Mouse (Mus musculus) heart, embryonic 11.5 days (tissue): Measurements from ENCODE around the gene Plekha5. TPM values are rescaled to one million over a fixed set of nuclear protein-coding genes. Genes with fewer than 3 reads are reported as not detected.
"Not testable (repeated sequence)": the region's sequence is repeated elsewhere in the genome, so short reads cannot be mapped to it uniquely, and the experiment has no call there.

Experiments used
- ATAC-seq: fragments of 200-750 bp; cut with Nextera tagmentation; replicated peaks from 2 replicates; pipeline ENCODE4 v1.8.0; 2017; ENCODE audit warnings: moderate library complexity; ENCODE audit not compliant: insufficient number of reproducible peaks, low FRiP score, low TSS enrichment
- H3K27ac ChIP-seq: fragments of 300-500 bp; sonication (generic); 2 replicates; pipeline ENCODE4 v1.5.1; 2014; ENCODE audit warnings: mild to moderate bottlenecking, low read depth, low read length
- H3K27me3 ChIP-seq: fragments of 300-500 bp; sonication (generic); 2 replicates; pipeline ENCODE4 v1.6.1; 2014; ENCODE audit warnings: mild to moderate bottlenecking, low read length, mixed read lengths; ENCODE audit not compliant: control insufficient read depth, insufficient read depth
- H3K36me3 ChIP-seq: fragments of 300-500 bp; sonication (generic); 2 replicates; pipeline ENCODE4 v1.6.1; 2014; ENCODE audit warnings: mild to moderate bottlenecking, low read length, moderate library complexity, mixed read lengths; ENCODE audit not compliant: control insufficient read depth, insufficient read depth
- H3K4me1 ChIP-seq: fragments of 300-500 bp; sonication (generic); 2 replicates; pipeline ENCODE4 v1.6.1; 2014; ENCODE audit warnings: low read length; ENCODE audit not compliant: control insufficient read depth, insufficient read depth
- H3K4me2 ChIP-seq: fragments of 300-500 bp; sonication (generic); 2 replicates; pipeline ENCODE4 v1.6.1; 2014; ENCODE audit warnings: mild to moderate bottlenecking, moderate library complexity
- H3K4me3 ChIP-seq: fragments of 300-500 bp; sonication (generic); 2 replicates; pipeline ENCODE4 v1.5.1; 2014; ENCODE audit warnings: low read depth, low read length
- H3K9ac ChIP-seq: fragments of 300-500 bp; sonication (generic); 2 replicates; pipeline ENCODE4 v1.6.1; 2014; ENCODE audit warnings: mild to moderate bottlenecking, low read depth, low read length, moderate library complexity
- H3K9me3 ChIP-seq: fragments of 300-500 bp; sonication (generic); replicated peaks from 2 replicates; pipeline ENCODE4 v1.6.1; 2016; ENCODE audit warnings: low read length; ENCODE audit not compliant: control insufficient read depth
- WGBS: fragments of 180-500 bp; shearing (Covaris S2); extraction: QIAGEN DNeasy Blood & Tissue Kit; methylation state at CpG from one replicate; pipeline ENCODE4 v1.1.7; 2014; ENCODE audit not compliant: insufficient replicate concordance; 5-methylcytosine and 5-hydroxymethylcytosine counted together
- polyA plus RNA-seq: library from polyadenylated mRNA; unstranded; fragments of >200 nt; fragmentation: Nextera tagmentation; extraction: Ambion mirVana; gene quantifications from 2 replicates; pipeline ENCODE4 v1.2.1, GENCODE M21; 2014

The Plekha5 gene
- polyA plus RNA-seq, 1 experiment from 2014 or later: 25.7 TPM

DNA sequence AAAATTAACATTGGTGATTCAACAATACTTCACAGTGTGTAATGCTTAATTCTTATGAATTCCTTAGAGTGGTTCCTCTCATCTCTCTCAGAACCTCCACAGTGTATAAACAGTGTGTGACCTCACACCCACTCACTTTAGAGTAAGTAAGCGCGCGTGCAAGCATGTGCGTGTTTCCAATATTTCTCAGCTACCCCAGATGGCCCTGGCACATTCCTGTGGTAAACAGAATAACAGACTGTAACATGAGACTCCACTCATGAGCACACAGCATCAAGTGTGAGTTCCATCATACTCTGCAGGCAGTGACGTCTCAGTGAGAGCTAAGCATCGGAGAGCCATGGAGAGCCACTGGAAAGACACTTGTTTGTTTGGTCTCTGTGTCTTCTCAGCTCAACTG, 63.6 kb downstream of the Plekha5 start:
- no peaks in the 10 kb centered on the region for H3K36me3 ChIP-seq
- peaks cover 22% of the 10 kb centered on the region for H3K4me1 ChIP-seq
- ATAC-seq: no peak
- 82% methylated on average over 6 of the region's 6 CpGs for WGBS
- H3K9me3 ChIP-seq: no peaks in the 10 kb centered on the region
- no peak overlapping the region for H3K4me3 ChIP-seq
- no peak overlapping the region for H3K9ac ChIP-seq
- no peak overlapping the region for H3K27ac ChIP-seq
- H3K4me2 ChIP-seq: no peak overlapping the region
- no peaks in the 10 kb centered on the region for H3K27me3 ChIP-seq

DNA sequence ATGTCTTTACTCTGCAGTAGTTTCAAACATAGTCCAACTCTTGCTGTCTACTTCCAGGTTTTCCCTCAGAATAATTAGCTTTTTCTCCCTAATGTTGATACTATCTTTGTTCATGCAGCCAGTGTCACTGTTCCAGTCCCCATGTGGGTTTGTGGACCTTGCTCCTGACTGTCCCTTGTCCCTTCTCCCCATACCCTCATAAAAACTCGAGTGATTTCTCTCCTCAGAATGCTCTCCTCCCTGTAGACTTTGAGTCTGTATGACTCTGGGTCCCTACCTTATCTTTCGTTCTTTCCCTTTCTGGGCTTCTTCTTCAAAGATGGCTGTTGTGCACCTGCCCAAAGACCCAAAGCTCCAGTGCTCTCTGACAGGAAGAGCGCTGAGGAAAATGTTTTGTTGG, 64.8 kb downstream of the Plekha5 start:
- Histone ChIP-seq H3K27me3 (no peaks in the 10 kb centered on the region), H3K27ac (no peak overlapping the region), H3K4me3 (no peak overlapping the region), H3K4me2 (no peak overlapping the region), H3K9ac (no peak overlapping the region), H3K36me3 (no peaks in the 10 kb centered on the region), H3K4me1 (peaks cover 17% of the 10 kb centered on the region), H3K9me3 (no peaks in the 10 kb centered on the region)
- 80% methylated on average over 3 of the region's 3 CpGs for WGBS
- no peak for ATAC-seq

DNA sequence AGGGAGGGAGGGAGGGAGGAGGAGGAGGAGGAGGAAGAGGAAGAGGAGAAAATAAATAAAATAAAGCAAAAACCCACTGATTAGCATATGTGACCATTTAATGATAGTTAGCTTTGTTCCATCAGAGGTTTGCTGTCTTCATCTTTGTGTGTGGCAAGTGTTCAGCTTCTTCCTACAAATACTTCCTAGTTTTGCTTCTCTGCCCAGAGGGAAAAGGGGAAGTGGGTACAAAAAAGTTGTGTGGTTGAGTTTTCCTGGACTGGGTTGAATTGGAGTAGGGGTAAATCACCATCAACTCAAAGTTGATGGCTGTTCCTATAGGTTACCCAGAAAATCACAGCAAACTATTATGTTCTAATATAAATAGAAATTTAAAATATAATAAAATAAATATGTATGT, 65.7 kb downstream of the Plekha5 start:
- ATAC-seq: no peak
- Histone ChIP-seq H3K27ac (no peak overlapping the region), H3K36me3 (no peaks in the 10 kb centered on the region), H3K4me3 (no peak overlapping the region), H3K4me2 (no peak overlapping the region), H3K9me3 (no peaks in the 10 kb centered on the region), H3K9ac (no peak overlapping the region), H3K27me3 (no peaks in the 10 kb centered on the region), H3K4me1 (peaks cover 10% of the 10 kb centered on the region; the same call in 1 of the 2 replicates)

DNA sequence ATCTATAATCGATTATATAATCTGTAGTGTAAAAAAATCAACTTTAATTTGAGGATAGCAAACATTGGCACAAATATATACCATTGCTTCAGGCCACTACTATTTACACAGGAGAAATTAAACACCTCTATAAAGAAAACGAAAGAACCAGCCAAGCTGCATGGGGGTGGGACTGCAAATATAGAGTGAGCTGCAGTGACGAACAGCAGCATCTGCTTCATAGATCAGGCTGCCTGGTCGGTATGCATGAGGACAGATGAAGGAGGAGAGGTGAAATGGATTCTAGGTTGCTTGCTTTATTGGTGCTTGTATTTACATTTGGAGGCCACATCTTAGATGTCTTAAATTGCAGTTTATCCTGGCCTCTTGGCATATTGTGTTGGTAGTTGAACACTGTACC, 66.4 kb downstream of the Plekha5 start:
- peaks cover 10% of the 10 kb centered on the region; the same call in 1 of the 2 replicates for H3K4me1 ChIP-seq
- H3K27me3 ChIP-seq: no peaks in the 10 kb centered on the region
- H3K27ac ChIP-seq: no peak overlapping the region
- 78% methylated on average over 4 of the region's 4 CpGs for WGBS
- H3K36me3 ChIP-seq: no peaks in the 10 kb centered on the region
- no peak overlapping the region for H3K9ac ChIP-seq
- H3K9me3 ChIP-seq: no peaks in the 10 kb centered on the region
- H3K4me2 ChIP-seq: no peak overlapping the region
- no peak for ATAC-seq
- no peak overlapping the region for H3K4me3 ChIP-seq

DNA sequence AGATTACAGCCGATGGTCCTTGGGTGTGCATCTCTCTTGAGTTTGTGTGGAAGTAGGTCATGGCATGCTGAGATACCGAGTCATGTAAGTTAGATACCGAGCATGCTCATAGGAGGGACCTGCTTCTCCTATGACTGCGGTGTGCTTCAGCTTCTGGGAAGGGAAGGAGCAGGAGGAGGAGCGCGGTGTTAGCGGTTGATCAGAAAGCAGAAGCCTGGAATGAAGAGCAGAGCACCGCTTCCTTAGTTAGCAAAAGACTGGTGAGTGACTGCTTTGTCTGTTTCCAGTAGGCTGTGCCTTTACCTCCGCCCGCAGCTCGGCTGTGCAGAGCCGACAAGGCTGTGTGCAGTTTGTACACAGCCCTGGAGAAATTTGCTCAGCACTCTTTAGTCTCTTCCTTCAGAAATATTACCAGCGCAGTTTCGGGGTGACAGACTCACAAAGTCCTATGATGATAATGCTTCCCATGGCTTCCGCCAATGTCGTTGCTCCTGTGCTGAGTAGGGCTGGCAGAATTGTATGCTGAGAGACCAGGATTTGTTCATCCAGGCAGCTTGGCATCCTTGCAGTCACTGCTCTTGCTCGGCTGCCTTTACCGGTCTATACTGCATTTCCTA, 67.2 kb downstream of the Plekha5 start:
- 78% methylated on average over 18 of the region's 18 CpGs for WGBS
- H3K4me2 ChIP-seq: peak overlapping the region; percentile 6

DNA sequence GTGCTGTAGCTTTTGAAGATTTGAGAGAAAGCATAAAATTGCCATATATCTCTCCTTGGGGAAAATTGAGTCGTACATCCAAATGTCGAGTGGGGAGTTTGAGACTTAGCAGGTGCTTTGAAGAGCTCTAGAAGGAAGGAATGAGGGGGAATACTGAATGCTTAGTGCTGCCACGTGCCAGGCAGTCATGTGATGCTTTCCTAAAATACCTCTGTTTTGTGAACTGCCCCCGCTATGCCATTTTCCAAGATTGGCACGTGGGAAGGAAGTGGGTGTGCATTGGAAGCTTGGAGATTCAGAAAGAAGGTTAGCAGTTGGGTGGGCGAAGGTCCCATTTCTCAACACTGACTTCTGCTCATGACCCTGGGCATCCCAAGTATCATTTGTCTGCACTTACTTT, 68.2 kb downstream of the Plekha5 start:
- Histone ChIP-seq H3K27ac (no peak overlapping the region), H3K9ac (no peak overlapping the region), H3K36me3 (no peaks in the 10 kb centered on the region), H3K27me3 (no peaks in the 10 kb centered on the region), H3K4me1 (peaks cover 10% of the 10 kb centered on the region; the same call in 1 of the 2 replicates), H3K4me2 (no peak overlapping the region), H3K4me3 (no peak overlapping the region), H3K9me3 (no peaks in the 10 kb centered on the region)
- no peak for ATAC-seq
- 58% methylated on average over 6 of the region's 6 CpGs for WGBS

More for the DNA sequence above, 67.2 kb downstream of the Plekha5 start:
- no peaks in the 10 kb centered on the region for H3K9me3 ChIP-seq
- no peak overlapping the region for H3K9ac ChIP-seq
- no peaks in the 10 kb centered on the region for H3K36me3 ChIP-seq
- H3K27ac ChIP-seq: no peak overlapping the region
- H3K4me1 ChIP-seq: peaks cover 10% of the 10 kb centered on the region; the same call in 1 of the 2 replicates
- H3K4me3 ChIP-seq: no peak overlapping the region
- H3K27me3 ChIP-seq: no peaks in the 10 kb centered on the region
- ATAC-seq: no peak

DNA sequence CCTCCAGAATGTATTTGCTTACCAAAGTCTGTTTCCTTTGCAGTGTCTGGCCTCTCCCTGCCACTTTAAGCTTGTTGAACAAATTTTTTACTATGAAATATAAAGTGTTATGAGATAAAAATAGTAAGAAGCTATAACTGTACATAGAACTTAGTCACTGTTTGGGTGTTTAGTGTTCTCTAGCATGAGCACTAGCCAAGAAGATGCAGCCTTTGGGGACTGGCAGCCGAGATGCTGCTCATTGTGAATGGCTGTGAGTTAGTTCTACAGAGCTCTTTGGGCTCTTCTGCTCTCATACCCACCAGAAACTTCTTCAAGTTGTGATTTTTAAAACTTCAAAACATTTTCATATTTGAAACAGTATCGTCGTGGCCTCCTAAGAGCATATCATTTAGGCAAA, 74.2 kb downstream of the Plekha5 start:
- H3K4me3 ChIP-seq: no peak overlapping the region
- H3K4me2 ChIP-seq: no peak overlapping the region
- no peak overlapping the region for H3K9ac ChIP-seq
- H3K4me1 ChIP-seq: no peaks in the 10 kb centered on the region
- WGBS: 87% methylated on average over 3 of the region's 3 CpGs
- no peaks in the 10 kb centered on the region for H3K36me3 ChIP-seq
- H3K27ac ChIP-seq: no peak overlapping the region
- no peaks in the 10 kb centered on the region for H3K9me3 ChIP-seq
- no peaks in the 10 kb centered on the region for H3K27me3 ChIP-seq
- ATAC-seq: no peak

DNA sequence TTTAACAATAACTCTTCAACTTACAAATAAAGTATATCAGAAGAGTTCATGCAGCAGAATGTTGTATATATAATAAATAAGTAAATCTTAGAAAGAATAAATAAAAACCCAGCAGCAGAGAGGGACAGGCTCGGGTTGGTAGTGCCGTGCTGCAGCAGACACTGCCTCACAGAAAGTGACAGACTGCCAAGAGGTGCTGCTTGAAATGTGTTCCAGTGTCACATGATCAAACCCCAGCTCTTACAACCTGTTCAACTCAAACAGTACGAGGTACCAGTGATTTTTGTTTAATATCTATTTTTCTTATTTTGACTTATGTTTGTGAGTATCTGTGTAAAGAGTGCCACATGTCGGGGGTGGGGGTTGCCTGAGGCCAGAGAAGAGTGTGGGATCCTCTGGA, 75.1 kb downstream of the Plekha5 start:
- Histone ChIP-seq H3K27ac (no peak overlapping the region), H3K4me1 (no peaks in the 10 kb centered on the region), H3K27me3 (no peaks in the 10 kb centered on the region), H3K4me3 (no peak overlapping the region), H3K4me2 (no peak overlapping the region), H3K9me3 (no peaks in the 10 kb centered on the region), H3K9ac (no peak overlapping the region), H3K36me3 (no peaks in the 10 kb centered on the region)
- WGBS: 68% methylated on average over 4 of the region's 4 CpGs
- ATAC-seq: no peak

DNA sequence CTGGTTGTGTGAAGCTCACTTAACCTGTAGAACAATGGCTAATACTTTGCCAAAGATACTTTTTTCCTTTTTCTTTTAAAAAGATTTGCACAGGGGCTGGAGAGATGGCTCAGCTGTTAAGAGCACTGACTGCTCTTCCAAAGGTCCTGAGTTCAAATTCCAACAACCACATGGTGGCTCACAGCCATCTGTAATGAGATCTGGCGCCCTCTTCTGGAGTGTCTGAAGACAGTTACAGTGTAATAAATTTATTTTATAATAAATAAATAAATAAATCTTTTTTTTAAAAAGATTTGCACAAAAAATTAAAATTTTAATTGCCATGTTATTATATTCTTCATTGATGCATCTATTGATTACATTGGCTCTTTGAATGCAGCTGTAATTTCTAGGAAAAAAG, 77.0 kb downstream of the Plekha5 start:
- H3K27me3 ChIP-seq, H3K4me1 ChIP-seq, ATAC-seq, H3K9me3 ChIP-seq, H3K4me3 ChIP-seq, H3K4me2 ChIP-seq, H3K27ac ChIP-seq, H3K36me3 ChIP-seq, H3K9ac ChIP-seq: not testable (repeated sequence)
- WGBS: 61% methylated on average over 1 of the region's 1 CpGs
